Mouse (Mus musculus) embryonic fibroblast, embryonic 13.5 days (primary cell): ENCODE measurements around the gene Polr2c. TPM values are rescaled to one million over a fixed set of nuclear protein-coding genes. Genes with fewer than 3 reads are reported as not detected.

ENCODE experiments used
- H3K27ac ChIP-seq: 2 replicates; pipeline ENCODE4 v1.5.1; 2012; ENCODE audit warnings: low read length, control low read depth, inconsistent platforms; ENCODE audit not compliant: insufficient read depth
- H3K4me1 ChIP-seq: 2 replicates; pipeline ENCODE4 v1.6.1; 2011; ENCODE audit warnings: low read length; ENCODE audit not compliant: control insufficient read depth, insufficient read depth
- H3K4me3 ChIP-seq: 2 replicates; pipeline ENCODE4 v1.5.1; 2011; ENCODE audit warnings: mild to moderate bottlenecking, control low read depth, low read length; ENCODE audit not compliant: insufficient read depth
- CTCF ChIP-seq: IDR thresholded peaks from 2 replicates; pipeline ENCODE4 v1.5.1; 2011; ENCODE audit warnings: mild to moderate bottlenecking, control low read depth, low read length, moderate library complexity, borderline replicate concordance; ENCODE audit not compliant: insufficient read depth
- POLR2A ChIP-seq: IDR thresholded peaks from 2 replicates; pipeline ENCODE4 v1.6.1; 2011; ENCODE audit warnings: low read depth, mild to moderate bottlenecking, control low read depth, low read length, moderate library complexity
- polyA plus RNA-seq: library from polyadenylated mRNA; stranded (reverse); fragments of >200 nt; gene quantifications from 2 replicates; pipeline ENCODE4 v1.2.4, GENCODE M21; 2011; ENCODE audit warnings: low read depth; ENCODE audit not compliant: missing spikeins, insufficient read length

Polr2c gene
- polyA plus RNA-seq, 1 experiment: 84.6 TPM

- TF ChIP-seq POLR2A: no peak
- no peak for TF ChIP-seq CTCF
- no peak overlapping the region for H3K27ac ChIP-seq
- no peaks in the 10 kb centered on the region for H3K4me1 ChIP-seq
- no peak overlapping the region for H3K4me3 ChIP-seq
Observed at GRCm38 (mm10) chr8:94869146-94869545, 11.9 kb downstream of the Polr2c start.

- Histone ChIP-seq H3K4me3 (peak overlapping the region; percentile 49), H3K27ac (no peak overlapping the region), H3K4me1 (peaks cover 1% of the 10 kb centered on the region; the same call in 1 of the 2 replicates)
- TF ChIP-seq POLR2A: no peak
- TF ChIP-seq CTCF: no peak
Observed at GRCm38 (mm10) chr8:94870003-94870402, 12.8 kb downstream of the Polr2c start.

- no peak for TF ChIP-seq POLR2A
Observed at GRCm38 (mm10) chr8:94870474-94871107, 13.3 kb downstream of the Polr2c start.

DNA sequence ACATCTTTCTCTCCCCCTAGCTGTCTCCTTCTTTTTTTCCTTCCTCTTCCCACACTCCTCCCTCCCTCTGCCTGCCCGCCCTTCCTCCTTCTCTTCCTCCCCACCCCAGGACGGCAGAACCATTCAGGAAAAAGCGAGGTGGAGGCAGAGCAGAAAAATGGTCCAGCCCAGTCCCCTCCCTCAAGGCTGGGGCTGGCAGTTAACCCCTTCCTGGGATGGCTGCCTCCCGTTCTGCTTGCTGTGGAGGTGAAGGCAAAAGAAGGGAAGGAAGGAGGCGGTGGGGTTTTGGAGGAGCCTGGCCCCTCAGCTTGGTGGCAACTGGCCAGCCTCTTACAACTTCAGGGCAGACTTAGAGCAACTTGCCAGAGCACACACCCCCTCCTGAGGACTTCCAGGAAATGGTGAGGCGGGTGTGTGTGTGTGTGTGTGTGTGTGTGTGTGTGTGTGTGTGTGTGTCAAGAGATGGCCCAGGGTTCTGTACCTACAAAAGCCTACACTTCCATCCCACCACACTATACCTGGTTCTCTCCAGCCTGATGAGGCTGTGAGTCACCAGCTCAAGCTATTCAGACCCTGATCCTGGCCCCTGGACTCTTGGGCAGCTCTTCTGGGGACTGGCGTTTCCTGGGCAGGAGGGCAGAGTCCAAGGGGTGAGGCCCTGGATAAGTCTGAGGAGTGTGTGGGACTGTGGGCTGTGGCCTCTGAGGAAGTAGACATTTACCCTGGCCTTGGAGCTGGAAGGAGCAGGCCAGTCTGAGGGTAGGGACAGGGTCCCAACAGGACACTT lies 14.1 kb downstream of the Polr2c start:
- no peak overlapping the region for H3K27ac ChIP-seq
- peaks cover 5% of the 10 kb centered on the region; the same call in 1 of the 2 replicates for H3K4me1 ChIP-seq
- TF ChIP-seq POLR2A (peak; percentile 73), CTCF (no peak)
- peak overlapping the region; percentile 49 for H3K4me3 ChIP-seq

More at GRCm38 (mm10) chr8:94870474-94871107, 13.3 kb downstream of the Polr2c start:
- peaks cover 5% of the 10 kb centered on the region; the same call in 1 of the 2 replicates for H3K4me1 ChIP-seq
- no peak overlapping the region for H3K27ac ChIP-seq
- peak overlapping the region; percentile 49 for H3K4me3 ChIP-seq

GRCm38 (mm10) chr8:94872156-94872555 lies 14.9 kb downstream of the Polr2c start:
- no peak overlapping the region for H3K27ac ChIP-seq
- H3K4me3 ChIP-seq: no peak overlapping the region
- TF ChIP-seq POLR2A: no peak
- TF ChIP-seq CTCF: no peak
- peaks cover 5% of the 10 kb centered on the region; the same call in 1 of the 2 replicates for H3K4me1 ChIP-seq

- Histone ChIP-seq H3K4me1 (peaks cover 5% of the 10 kb centered on the region; the same call in 1 of the 2 replicates), H3K4me3 (no peak overlapping the region), H3K27ac (no peak overlapping the region)
- TF ChIP-seq CTCF (no peak), POLR2A (no peak)
Observed at GRCm38 (mm10) chr8:94872576-94872975, 15.3 kb downstream of the Polr2c start.

DNA sequence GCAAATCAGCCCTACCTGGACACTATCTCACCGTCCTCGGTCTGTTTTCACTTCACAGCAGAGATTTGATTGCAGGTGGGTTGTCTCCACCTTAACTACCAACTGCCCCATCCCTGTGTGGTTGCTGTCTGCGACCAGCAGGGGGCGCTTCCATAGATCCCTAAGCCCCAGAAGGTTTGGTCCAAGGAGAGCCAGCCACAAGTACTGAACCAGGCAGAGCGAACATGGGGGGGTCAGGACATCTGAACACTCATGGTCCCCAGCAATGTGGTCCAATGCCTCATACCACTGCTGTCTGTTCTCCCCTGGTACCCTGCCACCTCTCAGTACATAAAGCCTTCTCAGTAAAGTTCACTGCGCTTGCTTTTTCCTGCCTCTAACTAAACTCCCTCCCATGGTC lies 17.1 kb downstream of the Polr2c start:
- TF ChIP-seq POLR2A (no peak), CTCF (peak; percentile 61; the same call in 1 of the 2 replicates)
- Histone ChIP-seq H3K27ac (no peak overlapping the region), H3K4me1 (peaks cover 5% of the 10 kb centered on the region; the same call in 1 of the 2 replicates), H3K4me3 (no peak overlapping the region)

DNA sequence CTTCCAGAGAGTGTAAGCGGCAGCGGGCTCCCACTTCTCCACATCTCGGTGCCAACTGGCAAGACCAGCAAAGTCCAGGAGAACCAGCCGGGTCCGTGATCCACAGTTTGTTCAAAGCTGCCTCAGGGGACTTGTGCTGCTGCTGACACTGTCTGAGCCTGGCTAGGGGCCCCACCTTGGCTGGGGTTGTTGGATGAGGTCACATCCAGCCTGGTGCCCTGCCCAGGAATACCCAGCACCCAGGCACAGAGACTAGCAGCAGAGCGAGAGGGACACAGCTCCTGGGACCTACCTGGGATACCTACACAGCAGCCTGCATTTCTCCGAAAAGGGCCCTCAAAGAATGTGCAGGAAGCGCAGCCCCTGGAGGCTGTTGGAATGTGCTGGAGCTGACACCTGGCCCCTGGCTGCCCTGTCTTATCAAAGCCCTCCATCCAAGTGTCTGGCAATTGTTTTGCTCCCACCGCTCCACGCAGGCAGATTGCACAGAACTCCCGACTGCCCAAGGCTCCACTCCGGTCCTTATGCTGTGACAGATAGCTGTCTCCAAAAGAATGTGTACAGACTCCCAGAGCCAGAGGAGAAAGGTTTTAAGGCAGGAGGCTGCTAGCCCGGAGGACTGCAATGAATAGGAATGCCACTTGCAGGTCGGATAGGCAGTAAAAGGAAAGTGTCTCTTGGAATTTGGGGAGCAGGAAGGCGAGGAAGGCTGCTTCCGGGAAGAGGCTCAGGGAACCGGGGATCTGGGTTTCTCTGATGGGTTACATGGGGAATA lies 18.0 kb downstream of the Polr2c start:
- no peak for TF ChIP-seq CTCF
- no peak for TF ChIP-seq POLR2A
- Histone ChIP-seq H3K4me3 (peak overlapping the region; percentile 72), H3K27ac (no peak overlapping the region), H3K4me1 (peaks cover 5% of the 10 kb centered on the region; the same call in 1 of the 2 replicates)

GRCm38 (mm10) chr8:94875871-94876150 lies 18.6 kb downstream of the Polr2c start:
- TF ChIP-seq CTCF (no peak), POLR2A (no peak)
- H3K4me1 ChIP-seq: peaks cover 5% of the 10 kb centered on the region; the same call in 1 of the 2 replicates
- H3K4me3 ChIP-seq: peak overlapping the region; percentile 72
- H3K27ac ChIP-seq: no peak overlapping the region

DNA sequence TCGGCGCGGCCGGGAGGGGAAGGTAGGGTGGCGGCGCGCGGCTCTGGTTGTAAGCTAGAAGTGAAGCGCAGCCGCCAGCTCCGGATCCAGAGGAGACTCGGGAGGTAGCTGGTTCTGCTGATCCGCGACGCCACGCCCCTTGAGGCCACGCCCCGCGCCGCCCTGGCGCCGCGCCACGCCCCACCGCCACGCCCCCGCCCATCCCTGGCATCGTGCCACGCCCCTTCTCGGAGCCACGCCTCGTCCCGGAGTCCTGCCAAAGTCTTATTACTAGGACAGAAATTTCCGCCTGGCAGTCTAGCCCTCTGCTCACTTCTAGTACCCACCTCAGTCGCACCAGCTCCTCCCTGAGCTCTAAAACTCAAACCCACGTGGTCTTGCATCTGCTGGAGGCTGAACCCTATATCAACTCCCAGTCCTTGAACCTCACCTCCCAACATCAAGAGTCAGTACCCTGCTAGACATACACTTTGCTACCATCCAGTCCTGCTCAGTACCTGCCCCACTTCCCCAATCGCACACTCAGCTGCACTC lies 19.0 kb downstream of the Polr2c start, which contains the start of gene Dok4:
Gene Dok4 (minus strand): TSS at position 134 of the 534 bp plus-strand sequence.
- peak within 1 kb of the TSS; percentile 72 for H3K4me3 ChIP-seq
- TF ChIP-seq CTCF: no peak
- peak; percentile 63 for TF ChIP-seq POLR2A
- no peak within 1 kb of the TSS for H3K27ac ChIP-seq
- peaks cover 5% of the 10 kb centered on the region; the same call in 1 of the 2 replicates for H3K4me1 ChIP-seq
